ENCODE assay signal across 22 mouse cellular contexts in genomic region chr16:90774216-90774615, GRCm38 (mm10). TPM values are rescaled to one million over a fixed set of nuclear protein-coding genes. Genes with fewer than 3 reads are reported as not detected.
"Had no signal": no experiment of that assay in that cellular context is flagged by ENCODE, and none has a peak within 500 bp of the region (broad histone marks: within the 10 kb centered on the region; RNA-seq: fewer than 3 reads in every experiment).

No protein-coding gene starts in this region.

- H3K27ac ChIP-seq: midbrain, embryonic 10.5 days; midbrain, embryonic 12.5 days; neural tube, embryonic 13.5 days; neural tube, embryonic 15.5 days had no signal

- ATAC-seq: midbrain, embryonic 16.5 days had no signal

- DNase-seq: lung, adult 18-20 months; lung, embryonic 14.5 days; lung, postnatal 10 days; lung, postnatal 4 days; midbrain, embryonic 14.5 days; retina, postnatal 1 day; right cerebral cortex, adult 18-20 months; right cerebral cortex, postnatal 25 days; right cerebral cortex, postnatal 4 days; spleen, adult 18-20 months; thymus, adult 18-20 months; thymus, postnatal 14 days; thymus, postnatal 36 days had no signal

- H3K4me1 ChIP-seq: midbrain, embryonic 12.5 days; neural tube, embryonic 13.5 days; neural tube, embryonic 15.5 days had no signal

- H3K4me2 ChIP-seq: lung, embryonic 14.5 days; midbrain, embryonic 12.5 days; neural tube, embryonic 13.5 days; neural tube, embryonic 15.5 days had no signal

- H3K9ac ChIP-seq: lung, embryonic 14.5 days; midbrain, embryonic 12.5 days; neural tube, embryonic 13.5 days; neural tube, embryonic 15.5 days had no signal

- H3K9me3 ChIP-seq: midbrain, embryonic 10.5 days; neural tube, embryonic 13.5 days; neural tube, embryonic 15.5 days had no signal

- H3K4me3 ChIP-seq: midbrain, embryonic 10.5 days; midbrain, embryonic 12.5 days; myocyte; neural tube, embryonic 13.5 days; neural tube, embryonic 15.5 days had no signal

- H3K27me3 ChIP-seq: midbrain, embryonic 12.5 days; neural tube, embryonic 13.5 days; neural tube, embryonic 15.5 days had no signal

RNA-seq across cellular contexts. Expression of gene Mrap, which starts 36.2 kb away (rescaled TPM):
- total RNA-seq: megakaryocyte, adult 5-6 weeks; megakaryocyte-erythroid progenitor cell, adult 5-6 weeks had no signal
- polyA plus RNA-seq: midbrain, embryonic 12.5 days; midbrain, embryonic 14.5 days; myocyte; neural tube, embryonic 13.5 days; stomach, embryonic 14.5 days had no signal

RNA-seq across cellular contexts. Expression of gene Eva1c, which starts 52.3 kb away (rescaled TPM):
- total RNA-seq: megakaryocyte, adult 5-6 weeks; megakaryocyte-erythroid progenitor cell, adult 5-6 weeks had no signal
